Mouse (Mus musculus) regulatory T cell (primary cell): ENCODE data around the gene Adprm.

ENCODE experiments used
- in situ Hi-C: fragments of 300-600 bp; cut with MboI, MseI; formaldehyde crosslinking; loops from one replicate; pipeline ENCODE4 v1.15.1; 2025; ENCODE audit warnings: high pct_unique_total_duplicates

Gene Adprm

DNA sequence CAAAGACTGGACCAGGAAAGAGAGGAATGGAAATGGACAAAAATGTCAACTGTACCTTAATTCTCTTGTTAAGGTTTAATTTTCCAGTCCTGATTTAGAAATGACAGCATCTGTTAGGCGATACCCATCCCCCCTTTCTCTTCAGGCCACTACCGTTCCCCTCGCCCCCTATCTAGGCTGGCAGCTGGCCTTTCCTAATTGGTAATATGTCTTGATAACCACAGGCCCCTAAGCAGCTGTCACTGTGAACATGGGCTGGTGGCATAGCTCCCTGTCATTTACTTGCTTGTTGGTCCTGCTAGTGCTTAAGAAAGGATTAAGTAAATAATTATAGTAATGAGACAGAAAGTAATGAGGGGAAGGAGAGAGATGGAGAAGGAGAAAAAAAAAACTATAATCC, 25.0 kb upstream of the Adprm start:
- in situ Hi-C loops: no loop called here

DNA sequence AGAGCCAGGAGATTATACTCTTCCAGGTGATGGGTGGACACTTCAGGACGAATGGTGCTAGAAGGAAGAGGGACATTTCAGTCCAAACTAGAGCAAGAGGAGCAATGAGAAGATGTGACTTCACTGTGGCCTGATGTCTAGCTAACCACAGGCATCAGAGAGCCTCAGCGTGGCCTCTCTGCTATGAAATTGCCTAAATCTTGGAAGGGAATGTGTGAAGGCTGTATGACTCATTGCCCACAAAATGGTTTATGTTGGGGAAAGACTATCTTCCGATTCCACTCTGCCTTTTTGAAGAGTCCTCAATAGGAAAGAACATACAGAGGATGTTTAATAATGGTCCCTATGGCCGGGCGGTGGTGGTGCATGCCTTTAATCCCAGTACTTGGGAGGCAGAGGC, 24.4 kb upstream of the Adprm start:
- in situ Hi-C loops: no loop called here

DNA sequence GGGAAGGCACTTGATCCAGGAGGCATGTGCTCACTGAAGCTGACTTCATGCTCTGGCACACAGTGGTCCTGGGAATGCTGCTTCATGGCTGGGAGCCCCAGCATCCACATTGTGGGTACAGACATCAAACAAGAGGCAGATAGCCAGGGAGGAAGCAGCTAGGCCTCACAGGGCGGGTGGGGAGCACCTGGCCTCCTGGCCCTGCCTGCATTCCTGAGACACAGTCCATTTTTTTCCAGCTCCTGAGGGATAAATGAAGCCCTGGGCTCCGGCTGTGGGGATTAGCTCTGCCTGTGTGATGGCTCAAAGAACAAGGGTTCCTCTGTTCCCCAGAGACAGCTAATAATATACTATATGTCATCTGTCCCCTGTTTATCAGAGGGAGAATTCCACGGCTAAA, 22.6 kb upstream of the Adprm start:
- in situ Hi-C loops: no loop called here

DNA sequence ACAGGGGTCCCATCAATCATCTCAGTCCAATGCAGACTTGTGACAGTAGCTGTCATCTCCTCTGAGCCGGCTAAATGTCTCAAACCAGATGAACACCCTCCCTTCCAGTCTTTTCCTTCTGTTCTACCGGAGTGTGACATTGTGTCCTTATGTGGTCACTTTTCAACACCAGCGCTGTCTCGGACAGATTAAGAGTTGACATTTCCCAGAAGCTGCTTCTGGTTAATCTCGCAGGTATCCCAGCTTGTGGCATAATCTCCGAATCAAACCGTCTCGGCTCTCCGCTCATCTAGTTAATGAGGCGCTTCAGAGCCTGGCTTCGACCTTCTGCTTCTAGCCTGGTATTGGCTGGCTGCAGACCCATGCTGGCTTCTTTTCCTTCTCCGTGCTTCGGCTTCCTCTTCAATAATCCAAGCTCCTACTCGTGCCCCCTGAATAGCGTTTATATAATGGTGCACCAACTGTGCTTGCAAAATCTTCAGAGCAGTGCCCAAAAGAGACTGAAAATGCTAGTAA, 20.3 kb upstream of the Adprm start:
- in situ Hi-C loops: no loop called here

DNA sequence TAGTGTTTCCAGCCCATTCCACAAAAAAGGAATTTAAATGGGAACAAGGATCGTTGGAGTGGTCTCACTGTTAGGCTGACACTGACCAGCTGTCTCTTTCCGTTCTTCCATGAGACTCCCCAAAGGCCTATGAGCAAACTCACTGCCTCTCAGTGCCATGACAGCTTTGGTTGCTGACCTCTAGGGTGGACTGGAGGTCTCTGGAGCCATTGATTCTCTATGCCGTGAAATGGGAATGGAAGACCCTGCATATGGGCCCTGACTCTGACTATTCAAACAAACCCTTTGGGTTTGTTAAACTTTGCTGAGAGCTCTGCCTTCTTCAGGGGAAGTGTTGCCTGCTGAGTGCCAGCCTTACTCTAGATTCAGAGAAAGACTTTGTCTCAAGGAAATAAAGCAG, 15.3 kb upstream of the Adprm start:
- in situ Hi-C loops: no loop called here

DNA sequence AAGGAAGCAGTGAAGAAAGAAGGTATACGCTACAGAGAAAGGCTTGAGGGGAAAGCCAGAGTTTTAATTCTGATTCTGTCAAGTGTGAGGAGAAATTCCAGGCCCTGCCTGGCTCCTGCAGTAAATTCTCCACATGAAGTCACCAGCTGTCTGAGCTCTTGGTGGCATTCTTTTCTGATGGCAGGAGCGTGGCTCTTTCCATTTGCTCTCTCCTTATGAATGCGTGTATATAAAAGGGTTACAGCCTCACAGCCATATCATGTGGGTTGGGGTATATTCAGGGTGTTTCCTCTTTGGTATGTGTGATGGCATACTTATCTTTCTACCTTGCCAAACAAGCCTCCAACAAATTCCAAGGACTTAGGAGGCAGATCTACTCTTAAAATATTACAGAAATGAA, 10.3 kb upstream of the Adprm start:
- in situ Hi-C loops: no loop called here

DNA sequence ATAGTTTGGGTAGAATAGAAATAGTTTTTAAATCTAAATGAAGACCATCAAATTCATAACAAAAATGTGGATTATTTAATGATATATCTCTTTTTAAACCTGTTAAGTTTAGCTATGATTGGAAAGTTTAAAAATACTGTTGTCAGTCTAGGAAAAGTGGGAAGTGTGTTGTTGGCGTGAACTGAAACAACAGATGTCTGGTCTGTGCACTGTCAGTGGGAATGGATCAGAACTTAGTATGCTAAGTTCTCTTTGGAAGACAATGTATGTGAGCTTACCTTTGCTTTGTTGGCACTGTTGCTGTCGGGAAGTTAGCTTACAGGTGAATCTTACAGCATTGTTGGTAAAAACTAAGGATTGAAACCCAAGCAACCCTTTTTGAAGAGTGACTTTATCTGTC, 8.9 kb upstream of the Adprm start:
- in situ Hi-C loops: no loop called here

DNA sequence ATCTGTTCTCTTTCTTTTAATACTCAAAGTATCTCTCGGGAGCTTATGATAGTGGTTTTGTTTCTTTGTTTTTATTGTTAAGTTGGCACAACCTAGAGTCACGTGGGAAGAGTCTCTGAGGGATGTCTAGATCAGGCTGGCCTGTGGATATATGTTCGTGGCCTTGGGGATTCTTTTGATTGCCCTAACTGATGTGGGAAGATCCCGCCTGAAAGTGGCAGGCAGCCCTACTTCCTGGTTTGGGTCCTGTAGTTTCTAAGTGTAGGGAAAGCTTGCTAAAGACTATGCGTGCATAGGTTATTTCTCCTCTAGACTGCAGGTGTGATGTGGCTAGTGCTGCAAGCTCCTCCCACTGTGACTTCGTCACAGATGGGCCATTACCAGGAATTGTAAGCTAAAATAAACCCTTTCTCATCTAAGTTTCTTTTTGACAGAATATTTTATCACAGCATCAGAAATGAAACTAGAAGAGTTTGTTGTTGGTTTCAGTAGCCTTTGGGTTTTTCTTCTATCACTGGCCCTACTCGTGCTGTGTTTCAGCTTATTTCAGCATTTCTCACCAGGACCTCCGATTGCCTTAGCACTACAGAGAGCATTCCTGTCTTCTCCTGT, 2.5 kb upstream of the Adprm start:
- in situ Hi-C loops: no loop called here

DNA sequence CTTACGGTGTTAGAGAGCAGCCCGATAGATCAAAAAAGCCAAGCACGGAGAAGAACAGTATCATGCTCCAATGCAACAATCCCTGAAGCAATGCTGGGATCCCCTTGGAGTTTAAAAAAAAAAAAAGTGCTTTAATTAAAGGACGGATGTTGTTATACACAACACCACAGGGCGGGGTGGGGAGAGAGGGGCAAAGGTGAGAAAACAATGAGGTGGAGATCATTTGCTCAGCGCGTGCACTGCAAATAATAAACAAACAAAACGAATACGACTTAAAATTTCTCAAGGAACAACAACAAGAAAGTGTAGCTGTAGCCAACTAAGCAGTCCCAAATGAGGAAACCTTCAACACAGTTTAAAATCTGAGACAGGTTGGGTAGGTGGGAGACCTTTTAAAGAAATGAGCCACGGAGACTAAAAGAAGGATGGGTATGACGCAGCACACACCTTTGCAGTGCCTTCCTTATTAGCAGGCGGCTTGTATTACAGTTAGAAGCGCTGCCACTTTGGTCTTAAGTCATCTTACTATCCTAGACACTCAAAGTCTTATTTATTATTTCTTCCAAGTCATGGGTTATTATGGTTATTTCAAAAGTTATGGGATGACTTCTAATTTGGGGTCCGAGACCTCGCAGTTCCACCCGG, 596 bp downstream of the Adprm start:
- in situ Hi-C loops: no loop called here

DNA sequence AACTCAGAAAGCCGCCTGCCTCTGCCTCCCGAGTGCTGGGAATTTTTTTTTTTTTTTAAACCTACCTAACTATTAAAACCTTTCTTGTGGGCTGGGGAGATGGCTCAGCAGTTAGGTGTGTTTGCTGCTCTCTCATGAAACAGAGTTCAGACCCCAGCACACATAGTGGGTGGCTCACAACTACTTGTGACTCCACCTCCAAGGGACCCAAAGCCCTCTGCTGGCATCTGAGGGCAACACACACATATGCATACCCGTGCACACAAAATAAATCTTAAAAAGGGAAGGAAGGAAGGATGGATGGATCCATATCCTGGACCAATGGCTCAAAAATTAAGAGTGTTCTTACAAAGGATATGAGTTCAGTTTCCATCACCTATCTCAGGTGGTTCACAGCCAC, 3.1 kb downstream of the Adprm start:
- in situ Hi-C loops: loop anchor here (25.0 kb wide), 1 partner anchor 1237 kb away; the partner anchor contains the start of gene Zkscan6

DNA sequence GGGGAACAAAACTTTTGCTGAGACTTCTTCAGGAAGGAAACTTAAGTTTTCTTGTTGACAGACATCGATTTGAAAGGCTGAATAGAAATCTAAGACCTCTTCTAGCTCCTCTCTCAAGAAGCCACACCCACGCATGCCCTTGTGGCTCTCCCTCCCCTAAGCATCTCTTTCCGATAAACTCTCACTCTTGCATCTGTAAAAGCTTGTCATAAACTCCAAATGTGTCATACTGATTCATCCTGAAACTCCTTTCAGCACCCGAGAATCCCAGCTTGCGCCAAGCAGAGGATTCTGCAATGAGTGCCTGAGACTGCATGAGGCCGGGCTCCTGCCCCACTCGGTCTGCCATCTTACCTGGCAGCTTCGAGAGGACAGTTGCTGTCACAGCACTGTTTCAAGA, 3.9 kb downstream of the Adprm start:
- in situ Hi-C loops: loop anchor here (25.0 kb wide), 1 partner anchor 1236 kb away; the partner anchor contains the start of gene Zkscan6

DNA sequence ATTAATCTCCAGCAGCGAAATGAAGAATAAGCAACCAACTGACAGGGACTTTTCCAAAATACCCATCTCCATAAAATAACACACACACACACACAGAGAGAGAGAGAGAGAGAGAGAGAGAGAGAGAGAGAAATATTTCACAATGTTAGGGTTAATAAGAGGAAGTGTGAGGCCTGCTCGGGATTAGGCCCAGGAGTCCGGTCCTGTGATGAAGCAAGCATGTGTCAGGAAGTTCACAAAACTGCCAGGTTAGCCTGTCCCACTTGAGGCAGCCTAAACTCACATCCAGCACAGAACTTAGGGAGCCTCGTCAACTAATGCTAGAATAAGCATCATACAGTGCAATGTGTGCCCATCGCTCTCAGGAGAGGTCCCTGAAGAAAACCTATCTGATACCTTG, 5.2 kb downstream of the Adprm start:
- in situ Hi-C loops: loop anchor here (25.0 kb wide), 1 partner anchor 1235 kb away; the partner anchor contains the start of gene Zkscan6

DNA sequence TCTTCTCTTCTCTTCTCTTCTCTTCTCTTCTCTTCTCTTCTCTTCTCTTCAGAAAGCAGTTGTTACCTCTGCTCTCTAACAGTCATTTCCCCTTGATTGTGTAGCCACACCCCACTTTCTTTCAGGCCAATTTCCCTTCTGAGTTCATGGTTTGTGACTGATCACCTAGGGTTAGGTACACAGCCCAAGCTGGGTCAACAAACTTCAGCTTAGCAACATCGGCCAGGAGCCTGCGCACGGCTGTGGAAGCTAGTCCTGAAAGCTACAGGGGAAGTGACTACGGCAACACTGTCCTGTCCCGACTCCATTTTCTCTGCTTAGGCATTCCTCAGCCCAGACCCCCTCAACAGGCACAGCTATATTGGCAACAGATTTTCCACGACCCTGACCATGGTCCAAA, 7.4 kb downstream of the Adprm start:
- in situ Hi-C loops: loop anchor here (25.0 kb wide), 1 partner anchor 1233 kb away; the partner anchor contains the start of gene Zkscan6

DNA sequence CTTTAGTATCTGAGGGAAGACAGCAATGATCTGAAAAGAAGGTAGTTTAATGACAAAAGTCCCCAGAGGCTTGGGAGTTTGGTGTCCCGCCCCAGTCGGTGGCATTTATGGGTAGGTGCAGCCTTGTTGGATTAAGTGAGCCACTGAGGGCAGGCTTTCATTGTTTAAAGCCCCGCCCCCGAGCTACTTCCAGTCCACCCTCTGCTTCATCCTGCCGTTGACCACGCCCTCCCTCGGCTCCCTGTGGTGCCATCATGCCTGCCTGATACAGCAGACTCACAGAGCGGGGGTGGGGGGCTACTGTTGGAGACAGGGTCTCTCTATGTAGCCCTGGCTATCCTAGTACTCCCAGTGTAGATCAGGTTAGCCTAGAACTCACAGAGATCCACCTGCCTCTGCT, 9.4 kb downstream of the Adprm start:
- in situ Hi-C loops: loop anchor here (25.0 kb wide), 1 partner anchor 1231 kb away; the partner anchor contains the start of gene Zkscan6

DNA sequence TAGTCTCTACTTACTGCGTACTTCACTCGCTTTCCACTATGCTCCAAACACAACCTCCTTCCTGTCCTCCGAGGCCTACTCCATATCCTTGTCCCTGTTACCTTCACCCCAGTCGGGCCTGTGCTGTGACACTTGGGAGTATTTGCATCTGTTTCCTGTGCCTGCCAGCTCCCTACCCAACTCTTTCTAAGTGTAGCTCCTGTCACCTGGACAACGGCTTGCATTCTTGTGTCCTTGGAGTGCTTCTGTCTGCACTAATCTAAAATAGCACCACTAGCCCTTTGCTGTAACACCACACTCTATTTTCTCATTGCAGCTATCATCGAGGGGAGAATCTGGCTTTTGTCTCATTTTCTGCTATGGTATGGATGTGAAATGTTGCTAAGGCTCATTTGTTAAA, 11.9 kb downstream of the Adprm start:
- in situ Hi-C loops: loop anchor here (25.0 kb wide), 1 partner anchor 1228 kb away; the partner anchor contains the start of gene Zkscan6

DNA sequence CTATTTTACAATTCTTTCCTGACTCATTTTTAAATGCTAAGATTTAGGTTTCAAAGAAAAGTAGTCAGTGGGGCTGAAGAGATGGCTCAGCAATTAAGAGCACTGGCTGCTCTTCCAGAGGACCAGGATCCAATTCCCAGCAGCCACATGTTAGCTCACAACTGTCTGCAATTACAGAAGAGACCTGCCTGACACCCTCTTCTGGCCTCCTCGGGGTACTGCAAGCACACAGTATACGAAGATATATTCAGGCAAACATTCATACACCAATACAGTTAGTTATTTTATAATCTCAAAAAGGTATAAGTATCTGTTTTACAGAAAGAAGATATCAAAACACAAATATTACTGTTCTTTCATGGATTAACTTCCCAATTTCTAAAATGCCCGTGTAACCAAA, 12.6 kb downstream of the Adprm start:
- in situ Hi-C loops: loop anchor here (25.0 kb wide), 1 partner anchor 1227 kb away; the partner anchor contains the start of gene Zkscan6

DNA sequence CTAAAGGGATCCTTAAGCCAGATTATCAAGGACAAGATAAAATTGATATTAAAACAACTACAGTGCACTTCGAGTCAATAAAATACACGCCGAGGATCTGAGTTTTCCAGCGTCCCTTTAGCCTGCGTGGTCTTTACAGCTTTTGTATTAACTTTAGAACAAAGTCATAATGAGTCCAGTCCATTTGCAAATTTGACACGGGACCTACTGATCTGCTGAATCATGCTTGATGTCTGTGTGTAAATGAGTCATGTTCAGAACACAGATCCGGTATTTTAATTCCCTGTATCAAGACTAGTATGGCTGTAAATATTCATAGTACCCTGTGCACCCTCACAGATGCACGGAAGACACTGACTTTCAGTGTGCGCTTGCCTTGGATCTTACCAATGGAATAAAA, 15.5 kb downstream of the Adprm start:
- in situ Hi-C loops: loop anchor here (25.0 kb wide), 1 partner anchor 1225 kb away; the partner anchor contains the start of gene Zkscan6

DNA sequence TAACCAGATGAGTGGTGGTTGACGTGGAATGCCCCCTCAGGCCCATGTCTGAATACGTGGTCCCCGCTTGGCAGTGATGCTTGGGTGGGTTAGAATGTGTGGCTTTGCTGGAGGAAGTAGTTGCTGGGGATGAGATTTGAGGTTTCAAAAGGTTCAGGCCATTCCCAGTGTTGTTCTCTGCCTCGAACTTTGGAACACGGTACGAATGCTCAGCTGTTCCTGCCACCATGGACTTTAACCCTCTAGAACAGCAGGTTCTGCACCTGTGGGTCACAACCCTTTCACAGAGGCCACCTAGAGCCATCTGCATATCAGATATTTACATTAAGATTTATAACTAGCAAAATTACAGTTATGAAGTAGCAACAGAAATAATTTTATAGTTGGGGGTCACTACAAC, 16.2 kb downstream of the Adprm start:
- in situ Hi-C loops: loop anchor here (25.0 kb wide), 1 partner anchor 1224 kb away; the partner anchor contains the start of gene Zkscan6

DNA sequence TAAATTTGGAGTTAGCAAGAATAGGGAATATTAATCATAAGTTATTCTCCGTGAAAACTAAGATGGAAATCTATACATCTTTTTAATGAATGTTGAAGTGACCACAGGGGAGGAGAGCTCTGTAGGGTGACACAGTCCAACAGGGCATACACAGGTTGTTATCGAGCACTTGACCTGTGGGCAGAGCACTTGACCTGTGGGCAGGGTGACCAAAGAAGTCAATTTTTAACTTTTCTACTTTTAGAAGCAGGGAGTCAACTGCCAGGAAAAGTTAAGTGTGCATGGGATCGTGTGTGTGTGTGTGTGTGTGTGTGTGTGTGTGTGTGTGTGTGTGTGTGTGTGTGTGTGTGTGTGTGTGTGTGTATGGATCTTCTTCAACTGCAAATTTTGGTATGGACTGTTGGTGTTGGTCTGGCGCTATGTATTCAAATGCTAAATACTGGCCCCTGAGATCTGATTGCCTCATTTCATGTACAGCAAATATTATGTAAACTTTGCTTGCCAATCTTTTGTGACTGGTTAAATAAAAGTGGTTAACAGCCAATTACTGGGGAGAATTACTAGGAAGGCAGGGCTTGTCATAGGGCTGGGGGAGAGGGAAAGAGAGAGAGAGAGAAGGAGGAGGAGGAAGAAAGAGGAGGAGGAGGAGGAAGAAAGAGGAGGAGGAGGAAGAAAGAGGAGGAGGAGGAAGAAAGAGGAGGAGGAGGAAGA, 17.5 kb downstream of the Adprm start:
- in situ Hi-C loops: loop anchor here (25.0 kb wide), 1 partner anchor 1223 kb away; the partner anchor contains the start of gene Zkscan6

DNA sequence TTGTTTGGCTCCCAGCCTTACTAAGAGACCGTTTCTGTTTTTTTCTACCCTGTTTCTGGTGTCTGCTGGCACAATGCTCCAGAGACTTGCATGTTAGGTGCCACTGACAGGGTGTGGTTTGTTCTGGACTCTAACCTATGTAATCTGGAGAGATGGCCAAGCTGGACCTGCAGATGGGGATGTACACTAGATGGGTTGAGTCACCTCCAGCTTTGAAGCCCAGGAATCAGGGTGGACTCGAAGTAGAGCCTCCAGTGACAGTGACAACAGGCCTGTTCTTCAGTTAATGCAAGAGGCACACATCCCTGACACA, 20.8 kb downstream of the Adprm start:
- in situ Hi-C loops: loop anchor here (25.0 kb wide), 1 partner anchor 1219 kb away; the partner anchor contains the start of gene Zkscan6

DNA sequence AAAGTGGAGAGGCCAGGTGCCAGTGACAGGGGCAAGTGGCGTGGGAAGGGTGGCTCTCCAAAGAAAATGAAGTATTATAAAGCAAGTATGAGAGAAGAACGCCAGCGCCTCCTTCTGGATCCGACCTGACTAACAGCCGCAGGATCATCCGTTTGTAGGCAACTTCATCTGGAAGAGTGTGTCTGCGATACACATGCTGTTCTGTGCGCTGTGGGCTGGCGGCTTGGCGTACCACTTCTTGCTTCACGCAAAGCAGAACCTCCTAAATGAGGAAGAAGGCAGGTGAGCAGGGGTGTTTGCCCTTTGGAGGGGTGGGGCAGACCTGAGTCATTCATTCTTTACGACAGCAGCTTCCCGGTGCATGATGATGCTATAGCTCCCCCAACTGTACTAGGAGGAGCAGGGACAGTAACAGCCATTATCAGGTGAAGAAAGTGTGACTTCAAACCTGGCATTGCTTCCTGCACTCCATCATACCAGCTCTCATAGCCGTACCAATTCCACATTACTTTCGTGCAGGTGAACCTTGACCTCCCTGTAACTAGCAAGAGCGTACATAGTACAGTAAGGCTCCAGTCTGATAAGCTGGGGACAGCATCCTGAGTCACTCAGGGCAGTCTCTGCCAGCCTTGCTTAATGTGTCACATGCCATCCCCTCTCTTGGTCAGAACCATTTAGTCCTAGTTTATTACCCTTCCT, 21.3 kb downstream of the Adprm start:
- in situ Hi-C loops: loop anchor here (25.0 kb wide), 1 partner anchor 1219 kb away; the partner anchor contains the start of gene Zkscan6
